Comparison of ENCODE assay signal across 31 mouse cellular contexts in the genomic region with DNA sequence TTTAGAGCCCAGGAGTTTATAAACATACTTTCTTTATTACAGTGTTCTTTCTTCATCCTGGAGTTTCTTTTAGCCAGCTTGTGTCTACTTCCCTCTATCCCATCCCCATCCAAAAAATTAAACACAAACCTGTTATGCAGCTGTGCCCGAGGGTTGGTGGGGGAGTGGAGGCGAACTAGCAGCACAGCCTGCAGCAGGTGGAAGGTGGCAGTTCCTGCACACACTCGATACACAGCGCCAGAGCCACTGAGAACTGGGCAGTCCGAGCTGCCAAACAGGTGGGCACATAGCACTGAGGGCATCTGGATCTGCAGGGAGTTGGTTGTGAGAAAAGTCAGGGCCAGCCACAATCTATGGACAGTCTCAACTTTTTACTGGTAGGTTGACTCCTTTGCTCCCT. TPM values are rescaled to one million over a fixed set of nuclear protein-coding genes. Genes with fewer than 3 reads are reported as not detected.
DNase-seq lines count a peak whose midpoint lies in the region; ATAC-seq and TF ChIP-seq lines count a peak whose summit lies in the region.
"Had no signal": no experiment of that assay in that cellular context is flagged by ENCODE, and none has a peak within 500 bp of the region (broad histone marks: within the 10 kb centered on the region; RNA-seq: fewer than 3 reads in every experiment).

No protein-coding gene starts in this region.

- H3K36me3 ChIP-seq in megakaryocyte, embryonic 14.5 days (replicated peaks; ENCODE audit: low read length): peaks cover 68% of the 10 kb centered on the region

- DNase-seq in heart, adult 11 months: peak; percentile 86
- no peak for DNase-seq in heart, adult 9 months (ENCODE audit: low spot score in 2 of 2)
- DNase-seq in retina, embryonic 14.5 days (ENCODE audit: low spot score): no peak
- DNase-seq: adrenal gland, postnatal 10 days; adrenal gland, postnatal 36 days; B cell, adult 2 months; cerebellum, adult 11 months; cerebellum, adult 2 months; cerebellum, adult 9-11 months; cerebellum, postnatal 25 days; forebrain, postnatal 0 days; gastrocnemius, postnatal 10 days; gastrocnemius, postnatal 36 days; heart, postnatal 10 days; heart, postnatal 36 days had no signal

- peaks cover 64% of the 10 kb centered on the region for H3K4me1 ChIP-seq in megakaryocyte, embryonic 14.5 days
- no peaks in the 10 kb centered on the region; the same call in 1 of the 2 replicates for H3K4me1 ChIP-seq in bone marrow, adult 2 months (ENCODE audit: control insufficient read depth, insufficient read depth, low read length)

- H3K4me3 ChIP-seq in megakaryocyte, embryonic 14.5 days (replicated peaks): peak overlapping the region; percentile 35
- H3K4me3 ChIP-seq in bone marrow, adult 2 months (replicated peaks; ENCODE audit: control insufficient read depth, low read depth, low read length): no peak overlapping the region
- H3K4me3 ChIP-seq: embryonic facial prominence, embryonic 12.5 days; embryonic facial prominence, embryonic 15.5 days; heart, embryonic 12.5 days; heart, embryonic 15.5 days; hindbrain, embryonic 10.5 days; hindbrain, embryonic 13.5 days had no signal

- 85% methylated on average over 5 of the region's 5 CpGs for WGBS in bone marrow, adult 2 months

- peak; percentile 21; the same call in 1 of the 2 replicates for TF ChIP-seq POLR2A in bone marrow, adult 2 months (IDR thresholded peaks at IDR 0.05; ENCODE audit: borderline replicate concordance, control insufficient read depth, low read depth, low read length)

- H3K9me3 ChIP-seq in megakaryocyte, embryonic 14.5 days: no peaks in the 10 kb centered on the region
- H3K9me3 ChIP-seq: embryonic facial prominence, embryonic 12.5 days; embryonic facial prominence, embryonic 15.5 days; G1E; heart, embryonic 12.5 days; heart, embryonic 15.5 days; hindbrain, embryonic 10.5 days; hindbrain, embryonic 13.5 days had no signal

- H3K27me3 ChIP-seq in megakaryocyte, embryonic 14.5 days (replicated peaks): no peaks in the 10 kb centered on the region
- H3K27me3 ChIP-seq: CH12.LX; embryonic facial prominence, embryonic 12.5 days; embryonic facial prominence, embryonic 15.5 days; heart, embryonic 12.5 days; heart, embryonic 15.5 days; hindbrain, embryonic 13.5 days; Patski had no signal

- H3K27ac ChIP-seq in bone marrow, adult 2 months (ENCODE audit: control insufficient read depth, insufficient read depth, low read depth, low read length, poor library complexity): no peak overlapping the region
- H3K27ac ChIP-seq: embryonic facial prominence, embryonic 12.5 days; embryonic facial prominence, embryonic 15.5 days; heart, embryonic 15.5 days; hindbrain, embryonic 10.5 days had no signal

- no peak for ATAC-seq in megakaryocyte, adult 5-6 weeks (ENCODE audit: poor library complexity, severe bottlenecking)
- ATAC-seq: forebrain, embryonic 14.5 days; forebrain, postnatal 0 days; hindbrain, embryonic 16.5 days; Patski had no signal

- no peak for TF ChIP-seq CTCF in bone marrow, adult 2 months (IDR thresholded peaks at IDR 0.05; ENCODE audit: control insufficient read depth, insufficient read depth, low read length)

RNA-seq across cellular contexts. Expression of a gene that starts 1.0 kb away (rescaled TPM):
- polyA plus RNA-seq in megakaryocyte, embryonic 14.5 days (2012; ENCODE audit: insufficient read depth, low replicate concordance): 0.30 TPM in 1 of 2 replicates, not detected in the other
- total RNA-seq in megakaryocyte, adult 5-6 weeks (2015): not detected in 2 replicates
- 0.22 TPM in 1 of 2 replicates, not detected in the other for total RNA-seq in megakaryocyte, adult 5-6 weeks (2017)
- polyA plus RNA-seq in bone marrow, adult 2 months (2011; ENCODE audit: insufficient read depth, insufficient read length, low replicate concordance, missing spikeins): 0.66 TPM in 1 of 2 replicates, not detected in the other
- total RNA-seq: gastrocnemius, postnatal 36 days; heart, postnatal 10 days; heart, postnatal 36 days had no signal
- polyA plus RNA-seq: embryonic facial prominence, embryonic 12.5 days; G1E had no signal

RNA-seq across cellular contexts. Expression of a gene that starts 2.4 kb away (rescaled TPM):
- 12.9 and 128 TPM in 2 replicates for polyA plus RNA-seq in megakaryocyte, embryonic 14.5 days (2012; ENCODE audit: insufficient read depth, low replicate concordance)
- 68.9 and 78.0 TPM in 2 replicates for total RNA-seq in megakaryocyte, adult 5-6 weeks (2015)
- total RNA-seq in megakaryocyte, adult 5-6 weeks (2017): 58.5 and 73.2 TPM in 2 replicates
- polyA plus RNA-seq in bone marrow, adult 2 months (2011; ENCODE audit: insufficient read depth, insufficient read length, low replicate concordance, missing spikeins): 64.6 and 70.0 TPM in 2 replicates

RNA-seq across cellular contexts. Expression of a gene that starts 6.5 kb away (rescaled TPM):
- polyA plus RNA-seq in megakaryocyte, embryonic 14.5 days (2012; ENCODE audit: insufficient read depth, low replicate concordance): 78.6 and 558 TPM in 2 replicates
- 390 and 393 TPM in 2 replicates for total RNA-seq in megakaryocyte, adult 5-6 weeks (2015)
- total RNA-seq in megakaryocyte, adult 5-6 weeks (2017): 216 and 267 TPM in 2 replicates
- 261 and 476 TPM in 2 replicates for polyA plus RNA-seq in bone marrow, adult 2 months (2011; ENCODE audit: insufficient read depth, insufficient read length, low replicate concordance, missing spikeins)

RNA-seq across cellular contexts. Expression of a gene that starts 11.5 kb away (rescaled TPM):
- polyA plus RNA-seq in megakaryocyte, embryonic 14.5 days (2012; ENCODE audit: insufficient read depth, low replicate concordance): not detected in 2 replicates
- total RNA-seq in megakaryocyte, adult 5-6 weeks (2015): not detected in 2 replicates
- not detected in 2 replicates for total RNA-seq in megakaryocyte, adult 5-6 weeks (2017)
- polyA plus RNA-seq in bone marrow, adult 2 months (2011; ENCODE audit: insufficient read depth, insufficient read length, low replicate concordance, missing spikeins): 9.1 TPM in 1 of 2 replicates, not detected in the other
- total RNA-seq: common myeloid progenitor, adult 5-6 weeks; forebrain, postnatal 0 days; G1E; gastrocnemius, postnatal 10 days; gastrocnemius, postnatal 36 days; granulocyte monocyte progenitor cell, adult 5-6 weeks; heart, postnatal 36 days had no signal
- polyA plus RNA-seq: cerebellum, adult 2 months had no signal

RNA-seq across cellular contexts. Expression of a gene that starts 18.3 kb away (rescaled TPM):
- polyA plus RNA-seq in megakaryocyte, embryonic 14.5 days (2012; ENCODE audit: insufficient read depth, low replicate concordance): 2.3 TPM in 1 of 2 replicates, not detected in the other
- 39.0 and 40.4 TPM in 2 replicates for total RNA-seq in megakaryocyte, adult 5-6 weeks (2015)
- 42.2 and 48.4 TPM in 2 replicates for total RNA-seq in megakaryocyte, adult 5-6 weeks (2017)
- 12.4 and 22.0 TPM in 2 replicates for polyA plus RNA-seq in bone marrow, adult 2 months (2011; ENCODE audit: insufficient read depth, insufficient read length, low replicate concordance, missing spikeins)
